Mouse (Mus musculus) lung, postnatal 0 days (tissue): ENCODE data around the gene Lta.
"Not testable (repeated sequence)": the region's sequence is repeated elsewhere in the genome, so short reads cannot be mapped to it uniquely, and the experiment has no call there.

ENCODE experiments used
- CTCF ChIP-seq: IDR thresholded peaks from 2 replicates; pipeline ENCODE4 v1.5.1; 2016; ENCODE audit warnings: antibody characterized with exemption, mild to moderate bottlenecking
- EP300 ChIP-seq: IDR thresholded peaks from 2 replicates; pipeline ENCODE4 v1.6.1; 2016; ENCODE audit warnings: antibody characterized with exemption, mild to moderate bottlenecking, control low read depth

DNA sequence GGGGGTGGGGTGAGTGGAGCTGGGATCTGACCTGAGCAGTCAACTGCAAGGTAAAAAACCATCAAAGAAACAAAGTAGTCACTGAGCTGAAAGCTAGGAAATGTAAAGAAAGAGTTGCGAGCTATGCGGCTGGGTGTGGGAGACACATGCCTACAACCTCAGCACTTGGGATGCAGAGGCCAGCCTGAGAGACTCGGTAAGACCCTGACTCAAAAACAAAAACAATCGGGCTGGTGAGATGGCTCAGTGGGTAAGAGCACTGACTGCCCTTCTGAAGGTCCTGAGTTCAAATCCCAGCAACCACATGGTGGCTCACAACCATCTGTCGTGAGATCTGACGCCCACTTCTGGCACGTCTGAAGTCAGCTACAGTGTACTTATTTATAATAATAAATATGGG is 28.9 kb upstream of the Lta start:
- not testable (repeated sequence) for TF ChIP-seq CTCF, EP300
